ENCODE assay signal across 23 mouse cellular contexts in the genomic region with DNA sequence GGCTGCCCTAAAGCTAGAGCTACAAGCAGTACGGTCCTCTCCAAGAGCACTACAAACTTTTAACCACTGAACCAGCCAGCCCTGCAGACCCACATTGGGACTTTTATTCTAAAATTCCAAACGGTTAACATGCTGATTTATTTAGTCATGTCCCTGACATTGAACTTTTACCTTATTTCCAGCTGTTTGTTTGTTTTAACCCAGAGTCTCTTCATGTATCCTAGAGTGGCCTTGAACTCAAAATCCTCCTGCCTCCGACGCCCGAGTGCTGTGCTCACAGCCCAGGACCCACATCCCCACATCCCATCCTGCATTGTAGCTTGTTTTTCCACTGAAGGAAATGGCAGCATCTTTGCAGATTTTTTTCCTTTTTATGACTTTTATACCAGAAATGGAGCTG.
"Had no signal": no experiment of that assay in that cellular context is flagged by ENCODE, and none has a peak within 500 bp of the region (broad histone marks: within the 10 kb centered on the region; RNA-seq: fewer than 3 reads in every experiment).

No protein-coding gene starts in this region.

- H3K36me3 ChIP-seq: heart, embryonic 13.5 days; heart, embryonic 15.5 days; hindbrain, embryonic 13.5 days; hindbrain, embryonic 15.5 days; limb, embryonic 13.5 days; limb, embryonic 15.5 days; liver, embryonic 13.5 days; liver, embryonic 15.5 days had no signal

- H3K4me2 ChIP-seq: heart, embryonic 11.5 days; heart, embryonic 13.5 days; heart, embryonic 15.5 days; hindbrain, embryonic 13.5 days; hindbrain, embryonic 15.5 days; limb, embryonic 13.5 days; limb, embryonic 15.5 days; liver, embryonic 13.5 days; liver, embryonic 15.5 days had no signal

- H3K9ac ChIP-seq: heart, embryonic 13.5 days; heart, embryonic 15.5 days; hindbrain, embryonic 13.5 days; hindbrain, embryonic 15.5 days; limb, embryonic 13.5 days; limb, embryonic 15.5 days; liver, embryonic 13.5 days; liver, embryonic 15.5 days had no signal

- H3K27me3 ChIP-seq: heart, embryonic 13.5 days; heart, embryonic 15.5 days; hindbrain, embryonic 13.5 days; hindbrain, embryonic 15.5 days; limb, embryonic 13.5 days; limb, embryonic 15.5 days; liver, embryonic 13.5 days; liver, embryonic 15.5 days had no signal

- H3K9me3 ChIP-seq: heart, embryonic 13.5 days; heart, embryonic 15.5 days; hindbrain, embryonic 13.5 days; hindbrain, embryonic 15.5 days; limb, embryonic 13.5 days; limb, embryonic 15.5 days; liver, embryonic 13.5 days; liver, embryonic 15.5 days had no signal

- ATAC-seq: hindbrain, postnatal 0 days had no signal

- H3K4me1 ChIP-seq: heart, embryonic 13.5 days; heart, embryonic 15.5 days; hindbrain, embryonic 13.5 days; hindbrain, embryonic 15.5 days; limb, embryonic 15.5 days; liver, embryonic 15.5 days had no signal

- DNase-seq: gastrocnemius, postnatal 14 days; gastrocnemius, postnatal 36 days; heart, adult 11 months; heart, adult 2 months; heart, postnatal 14 days; heart, postnatal 36 days; kidney, adult 11 months; kidney, adult 2 months; kidney, postnatal 10 days; kidney, postnatal 36 days; layer of hippocampus, adult 9-11 months; layer of hippocampus, postnatal 36 days; left cerebral cortex, postnatal 4 days; liver, embryonic 13.5 days had no signal

- H3K27ac ChIP-seq: heart, adult 2 months; heart, embryonic 13.5 days; heart, embryonic 15.5 days; hindbrain, embryonic 13.5 days; hindbrain, embryonic 15.5 days; hindbrain, postnatal 0 days; limb, embryonic 13.5 days; limb, embryonic 15.5 days; liver, embryonic 13.5 days; liver, embryonic 15.5 days had no signal

- H3K4me3 ChIP-seq: heart, adult 2 months; heart, embryonic 13.5 days; heart, embryonic 15.5 days; hindbrain, embryonic 13.5 days; hindbrain, embryonic 15.5 days; limb, embryonic 13.5 days; limb, embryonic 15.5 days; liver, embryonic 13.5 days; liver, embryonic 15.5 days had no signal
